Mouse (Mus musculus) heart, postnatal 4 days (tissue): ENCODE data around the gene Invs. TPM values are rescaled to one million over a fixed set of nuclear protein-coding genes. Genes with fewer than 3 reads are reported as not detected.

Experiments
- DNase-seq: peaks from one replicate; pipeline ENCODE4 v3.0.0; 2021
- total RNA-seq, 2 experiments: library from RNA; stranded (reverse); gene quantifications; 2 replicates each; pipeline ENCODE4 v1.2.3; 2021

The Invs gene
- 1 to 10 TPM; 3.0 to 3.5 TPM for total RNA-seq

- DNase-seq = peak; percentile 94
Observed at GRCm38 (mm10) chr4:48279498-48280134, at the start of gene Invs, which contains the start of gene Erp44. Invs (plus strand) TSS chr4:48279760. Erp44 (minus strand) TSS chr4:48279558.

- no peak for DNase-seq
Observed at GRCm38 (mm10) chr4:48236721-48237120, 42.8 kb upstream of the Invs start.

GRCm38 (mm10) chr4:48239046-48239445 is 40.5 kb upstream of the Invs start:
- no peak for DNase-seq

- DNase-seq = no peak
Observed at GRCm38 (mm10) chr4:48242482-48242881, 37.1 kb upstream of the Invs start.

DNA sequence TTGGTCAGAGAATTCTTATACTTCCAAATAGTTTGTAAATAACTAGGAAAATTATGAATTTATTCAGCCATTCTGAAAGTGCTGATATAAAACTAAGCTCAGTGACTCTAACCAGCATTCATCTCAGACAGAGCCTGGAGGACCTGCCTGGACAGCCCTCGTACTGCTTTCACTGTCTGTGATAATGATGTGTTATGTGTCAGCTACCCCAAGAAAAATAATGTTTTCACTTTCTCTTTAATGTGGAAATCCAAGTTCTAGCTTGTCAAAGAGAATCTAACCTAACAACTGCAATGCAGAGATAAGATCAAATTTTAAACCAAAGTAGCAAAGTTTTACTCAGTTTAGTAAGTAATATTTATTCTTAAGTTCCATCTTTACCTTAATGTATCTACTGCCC is 35.8 kb upstream of the Invs start:
- no peak for DNase-seq

GRCm38 (mm10) chr4:48244280-48244679 is 35.3 kb upstream of the Invs start:
- DNase-seq = no peak

- DNase-seq = no peak
Observed at GRCm38 (mm10) chr4:48253266-48253665, 26.3 kb upstream of the Invs start.

- DNase-seq = no peak
Observed at GRCm38 (mm10) chr4:48258045-48258444, 21.5 kb upstream of the Invs start.

DNA sequence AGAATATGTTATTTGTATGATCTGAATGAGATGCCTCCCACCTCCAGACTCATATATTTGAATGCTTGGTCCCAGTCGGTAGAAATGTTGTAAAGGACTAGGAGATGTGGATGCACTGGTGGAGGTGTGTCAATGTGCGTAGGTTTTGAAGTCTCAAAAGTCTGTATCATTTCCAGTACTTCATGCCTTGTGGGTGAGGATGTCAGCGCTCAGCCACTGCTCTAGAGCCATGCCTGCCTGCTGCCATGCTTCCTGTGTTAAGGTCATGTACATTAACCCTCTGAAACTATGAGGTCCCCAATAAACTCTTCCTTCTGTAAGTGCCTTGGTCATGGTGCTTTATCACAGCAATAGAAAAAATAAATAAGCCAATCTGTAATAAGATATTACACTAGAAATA is 11.9 kb upstream of the Invs start:
- DNase-seq = no peak

DNA sequence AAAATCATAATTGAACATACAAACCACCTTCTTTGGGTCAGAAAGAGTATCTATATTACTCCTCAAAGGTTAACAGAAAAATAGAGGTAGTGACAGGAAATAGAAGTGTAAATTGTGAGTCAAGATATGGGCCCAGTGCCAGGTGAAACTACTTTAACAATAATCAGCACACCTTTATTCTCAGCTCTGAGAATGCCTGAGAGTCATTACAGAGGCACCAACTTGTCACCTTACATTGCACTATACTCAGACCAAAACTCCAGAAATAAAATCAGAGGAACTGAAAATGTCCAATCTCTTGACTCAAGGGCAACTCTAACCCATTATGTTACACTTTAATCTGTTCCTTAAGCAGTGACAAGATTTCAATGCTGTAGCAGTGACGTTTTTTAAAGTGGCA is 11.4 kb upstream of the Invs start:
- DNase-seq = no peak

GRCm38 (mm10) chr4:48270532-48270931 is 9.0 kb upstream of the Invs start:
- no peak for DNase-seq

- DNase-seq = no peak
Observed at GRCm38 (mm10) chr4:48271838-48272237, 7.7 kb upstream of the Invs start.

DNA sequence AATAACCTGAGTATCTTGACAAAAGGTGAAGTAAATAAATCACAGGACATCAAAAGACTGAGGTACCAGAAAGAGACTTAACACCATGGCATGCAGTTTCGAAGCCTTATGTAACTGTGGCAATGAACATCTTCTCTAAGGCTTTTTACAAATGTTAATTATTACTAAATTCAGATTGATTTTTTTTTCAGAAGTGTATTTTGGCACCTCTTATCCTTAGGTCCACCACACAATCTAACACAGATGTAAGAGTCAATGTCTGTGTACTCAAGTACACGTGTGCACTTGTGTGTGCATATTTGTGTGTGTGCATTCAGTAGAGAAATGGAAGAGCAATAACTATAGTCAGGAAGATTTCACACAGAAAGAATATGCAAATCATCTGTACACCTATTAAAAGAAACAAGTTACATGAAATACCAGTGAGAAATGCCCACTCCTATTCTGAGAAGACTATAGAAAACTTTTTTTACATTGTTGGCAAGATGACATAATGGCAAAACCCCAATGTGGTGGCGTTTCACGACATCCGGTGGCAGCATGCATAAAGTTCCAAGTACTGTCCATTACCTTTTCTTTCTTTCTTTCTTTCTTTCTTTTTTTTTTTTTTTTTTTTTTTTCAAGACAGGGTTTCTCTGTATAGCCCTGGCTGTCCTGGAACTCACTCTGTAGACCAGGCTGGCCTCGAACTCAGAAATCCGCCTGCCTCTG is 6.3 kb upstream of the Invs start:
- no peak for DNase-seq

- no peak for DNase-seq
Observed at GRCm38 (mm10) chr4:48275736-48276135, 3.8 kb upstream of the Invs start.

- DNase-seq = no peak
Observed at GRCm38 (mm10) chr4:48277011-48277410, 2.5 kb upstream of the Invs start.

DNA sequence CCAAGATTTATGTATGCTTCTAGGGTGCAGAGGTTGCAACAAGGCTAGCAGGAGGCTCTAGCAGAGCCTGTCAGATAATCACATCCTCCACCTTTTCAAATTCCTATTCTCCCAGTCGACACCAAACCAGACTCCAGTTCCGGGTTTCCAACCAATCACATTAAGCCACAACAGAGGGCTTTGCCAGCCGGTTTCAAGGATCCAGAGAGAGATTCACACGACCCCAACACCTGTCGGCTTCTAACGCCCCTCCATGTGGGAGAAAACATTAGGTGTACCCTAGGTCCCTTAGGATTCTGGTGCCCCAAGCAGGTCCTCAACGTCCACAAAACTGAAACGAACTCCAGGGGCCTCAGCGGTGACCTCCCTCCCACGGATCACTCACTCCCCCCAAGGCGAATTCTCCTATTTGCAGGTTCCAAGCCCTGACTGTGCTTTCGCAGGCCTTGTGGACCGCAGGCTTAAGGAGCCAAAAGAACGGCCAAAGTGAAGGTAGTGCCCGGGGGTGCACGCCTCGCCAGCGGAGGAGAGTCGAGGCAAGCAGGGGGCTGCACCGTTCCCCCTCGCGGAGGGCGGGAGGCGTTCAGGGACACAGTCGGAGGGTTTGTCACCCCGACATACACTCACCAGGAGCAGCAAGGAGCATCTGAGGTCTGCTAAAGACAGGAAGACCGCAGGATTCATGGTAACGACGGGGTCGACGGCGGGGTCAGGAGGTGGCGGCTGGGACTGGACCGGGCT is 633 bp upstream of the Invs start:
- peak; percentile 19 for DNase-seq

GRCm38 (mm10) chr4:48281121-48281520 is 1.6 kb downstream of the Invs start:
- DNase-seq = no peak

GRCm38 (mm10) chr4:48287086-48287757 is 7.7 kb downstream of the Invs start:
- no peak for DNase-seq

- DNase-seq = no peak
Observed at GRCm38 (mm10) chr4:48314814-48315213, 35.3 kb downstream of the Invs start.

GRCm38 (mm10) chr4:48316036-48316435 is 36.5 kb downstream of the Invs start:
- no peak for DNase-seq

DNA sequence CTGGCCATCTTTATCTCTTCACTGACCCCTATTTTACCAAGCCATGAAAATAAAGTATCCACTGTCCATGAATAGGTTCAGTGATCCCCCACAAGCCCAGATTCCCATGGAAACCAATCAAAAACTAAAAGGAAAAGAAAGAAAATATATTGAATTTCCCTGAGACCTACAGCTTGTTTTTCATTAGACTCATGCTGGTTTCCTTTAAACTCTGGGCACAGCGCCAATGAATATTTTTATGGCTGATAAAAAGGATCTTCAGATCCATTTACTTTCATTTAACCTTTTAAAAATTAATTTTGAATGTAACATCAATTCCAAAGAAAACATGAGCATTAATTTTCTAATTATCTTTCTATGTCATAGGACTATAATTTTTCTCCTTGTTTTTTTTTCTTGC is 41.7 kb downstream of the Invs start:
- DNase-seq = peak; percentile 9

DNA sequence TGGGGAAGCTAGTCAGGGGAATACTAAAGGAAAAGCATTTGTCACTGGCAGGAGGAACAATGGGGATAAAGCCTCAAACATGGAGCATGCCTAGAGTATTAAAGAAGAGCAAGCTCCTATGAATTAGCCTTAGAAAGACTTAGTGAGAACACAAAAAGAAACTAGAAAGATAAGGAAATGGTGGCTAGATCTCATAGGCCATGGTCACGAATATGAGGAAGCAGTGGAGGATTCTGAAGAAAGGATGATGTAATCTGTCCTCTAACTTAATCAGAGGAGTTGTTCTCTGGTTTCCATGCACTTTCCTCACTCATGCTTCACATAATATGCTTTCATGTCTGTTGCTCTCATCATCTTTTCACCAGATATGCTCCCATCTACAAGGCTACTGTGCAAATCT is 42.5 kb downstream of the Invs start:
- no peak for DNase-seq

DNA sequence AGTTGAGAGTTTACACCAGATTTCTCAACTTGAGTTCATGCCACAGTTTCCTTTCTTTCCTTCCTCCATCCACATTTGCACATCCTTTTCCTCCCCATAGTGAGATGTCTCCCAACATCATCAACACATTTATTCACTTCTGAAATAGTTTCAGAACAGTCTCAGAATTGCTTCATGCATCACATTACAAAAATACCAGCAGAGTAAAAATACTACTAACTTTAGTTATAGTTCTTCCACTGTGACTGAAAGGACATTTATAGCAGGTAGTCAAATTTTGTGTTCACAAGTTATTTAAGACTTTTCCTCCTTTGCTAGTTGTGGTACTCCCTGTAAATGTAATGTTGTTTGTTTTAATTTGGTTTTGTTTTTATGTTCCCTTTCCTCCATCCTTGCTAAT is 47.6 kb downstream of the Invs start:
- no peak for DNase-seq
